8 mouse cellular contexts compared by ENCODE assay signal in the genomic region with DNA sequence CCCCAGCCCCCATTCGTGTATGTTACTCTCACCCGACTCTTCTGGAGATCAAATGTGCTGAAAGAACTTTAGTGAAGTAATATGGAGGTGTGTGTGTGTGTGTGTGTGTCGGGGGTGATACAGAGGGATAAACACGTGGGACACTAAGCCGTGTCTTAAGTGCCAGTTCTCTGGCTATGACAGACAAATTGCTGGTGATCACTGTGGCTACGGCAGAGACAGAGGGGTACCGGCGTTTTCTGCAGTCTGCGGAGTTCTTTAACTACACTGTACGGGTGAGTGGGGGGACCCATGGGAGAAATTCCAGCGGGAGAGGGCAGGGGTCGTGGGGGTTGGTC. TPM values are rescaled to one million over a fixed set of nuclear protein-coding genes. Genes with fewer than 3 reads are reported as not detected.
A peak's percentile ranks its signal among the peaks of the same experiment; 100 is the strongest.
DNase-seq lines count a peak whose midpoint lies in the region; ATAC-seq and TF ChIP-seq lines count a peak whose summit lies in the region.

Znhit1 (minus strand) TSS at position 88 of the 338 bp plus-strand sequence.

- H3K27ac ChIP-seq in gastrocnemius, adult 2 months = peak within 1 kb of the TSS; percentile 89
- peak within 1 kb of the TSS; percentile 91 for H3K27ac ChIP-seq in hindbrain, postnatal 0 days

- peaks cover 25% of the 10 kb centered on the region for H3K36me3 ChIP-seq in hindbrain, postnatal 0 days (ENCODE audit: insufficient read depth, low read length)

- H3K4me1 ChIP-seq in hindbrain, postnatal 0 days (ENCODE audit: insufficient read depth, low read length) = peaks cover 7% of the 10 kb centered on the region; the same call in 1 of the 2 replicates

- DNase-seq in layer of hippocampus, adult 8-10 months (ENCODE audit: low spot score in 2 of 2) = no peak
- no peak for DNase-seq in layer of hippocampus, adult 9-11 months
- DNase-seq in adrenal gland, postnatal 14 days = no peak
- DNase-seq in gastrocnemius, adult 2 months = no peak
- DNase-seq in hindbrain, postnatal 0 days (ENCODE audit: low spot score) = peak; percentile 30
- no peak for DNase-seq in ovary, adult 18-20 months (ENCODE audit: low spot score)
- no peak for DNase-seq in kidney, adult 8-10 months

- H3K9ac ChIP-seq in hindbrain, postnatal 0 days (replicated peaks; ENCODE audit: low read length) = peak within 1 kb of the TSS; percentile 87

- intact Hi-C loops in gastrocnemius, adult 2 months (cut with DNase I) = no loop called here

- no peaks in the 10 kb centered on the region for H3K27me3 ChIP-seq in hindbrain, postnatal 0 days (ENCODE audit: insufficient read depth, low read length)

- peak within 1 kb of the TSS; percentile 91 for H3K4me3 ChIP-seq in gastrocnemius, adult 2 months
- H3K4me3 ChIP-seq in hindbrain, postnatal 0 days (ENCODE audit: low read length) = peak within 1 kb of the TSS; percentile 87

- no peaks in the 10 kb centered on the region for H3K9me3 ChIP-seq in hindbrain, postnatal 0 days (ENCODE audit: low read length)

- no peak for ATAC-seq in hindbrain, postnatal 0 days
- no peak; the same call in 1 of the 2 replicates for ATAC-seq in megakaryocyte, adult 5-6 weeks (ENCODE audit: poor library complexity, severe bottlenecking)

- TF ChIP-seq CTCF in gastrocnemius, adult 2 months (IDR thresholded peaks at IDR 0.05) = no peak
- no peak for TF ChIP-seq CTCF in hindbrain, postnatal 0 days (IDR thresholded peaks at IDR 0.05; ENCODE audit: low read depth)

- 3% methylated on average over 12 of the region's 12 CpGs for WGBS in hindbrain, postnatal 0 days

- peak within 1 kb of the TSS; percentile 97 for H3K4me2 ChIP-seq in hindbrain, postnatal 0 days (ENCODE audit: low read depth, low read length)

RNA-seq across cellular contexts. Expression of gene Znhit1, which starts in this region (rescaled TPM):
- 10 to 100 TPM; 74.8 to 87.6 (median 80.4) TPM for total RNA-seq in layer of hippocampus, adult 8-10 months (2022)
- 64.8 and 72.1 TPM in 2 replicates for total RNA-seq in adrenal gland, postnatal 14 days (2021)
- total RNA-seq in gastrocnemius, adult 2 months (2021) = 10 to 100 TPM; 61.2 to 79.6 TPM
- total RNA-seq in hindbrain, postnatal 0 days (2014; rRNA removed) = 68.1 and 84.1 TPM in 2 replicates
- polyA plus RNA-seq in hindbrain, postnatal 0 days (2015; fragmentation: Nextera tagmentation; extraction: Ambion mirVana) = 140 and 143 TPM in 2 replicates
- 106 and 133 TPM in 2 replicates for total RNA-seq in megakaryocyte, adult 5-6 weeks (2015)
- total RNA-seq in megakaryocyte, adult 5-6 weeks (2017) = 57.7 and 67.9 TPM in 2 replicates
